Mouse (Mus musculus) lung, adult 2 months (tissue): ENCODE measurements at regions not wholly inside any gene's neighbourhood (a gene's known extent, or its start where the extent isn't known, plus 50 kb on each side); places are given as distances from the start of the nearest gene placed in this dataset.

Experiments
- CTCF ChIP-seq: fragments of 200-500 bp; IDR thresholded peaks from 2 replicates; pipeline ENCODE4 v1.5.1; 2011; ENCODE audit warnings: mild to moderate bottlenecking, low read length, control low read depth; ENCODE audit not compliant: insufficient read depth
- POLR2A ChIP-seq: fragments of 200-500 bp; IDR thresholded peaks from 2 replicates; pipeline ENCODE4 v1.6.1; 2011; ENCODE audit warnings: low read depth, mild to moderate bottlenecking, control low read depth, low read length, borderline replicate concordance; ENCODE audit errors: extremely low read depth

DNA sequence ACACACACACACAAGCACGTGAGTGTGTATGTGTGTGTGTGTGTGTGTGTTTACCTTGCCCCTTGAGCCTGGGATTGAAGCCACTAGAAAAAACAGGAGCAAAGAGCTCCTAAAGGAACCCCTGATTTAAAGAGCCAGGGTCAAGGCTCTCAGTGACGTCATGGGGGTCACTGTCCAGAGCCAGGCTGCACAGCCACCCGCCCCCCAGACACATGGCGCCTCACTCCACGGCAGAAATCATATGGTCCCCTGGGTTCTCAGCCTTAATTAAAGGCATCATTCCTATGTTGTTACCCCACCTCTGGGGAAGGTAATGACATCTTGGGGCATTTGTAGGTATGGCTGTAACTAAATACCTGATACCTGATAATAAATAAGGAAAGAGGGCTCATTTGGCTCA, 224.9 kb upstream of the Irx5 start:
- no peak for TF ChIP-seq CTCF
- no peak for TF ChIP-seq POLR2A
